Mouse (Mus musculus): ENCODE data around the gene Slx4. TPM values are rescaled to one million over a fixed set of nuclear protein-coding genes. Genes with fewer than 3 reads are reported as not detected.
"Not testable (repeated sequence)": the region's sequence is repeated elsewhere in the genome, so short reads cannot be mapped to it uniquely, and the experiment has no call there.

The Slx4 gene
- total and polyA plus RNA-seq, 3 experiments = 22.0 to 51.8 (median 36.8) TPM

- no peak overlapping the region for H3K4me3 ChIP-seq (ENCODE audit: low read depth, low read length)
- no peaks in the 10 kb centered on the region for H3K9me3 ChIP-seq (replicated peaks)
- ATAC-seq (ENCODE audit: extremely low read depth, insufficient number of reproducible peaks, low FRiP score, poor library complexity, severe bottlenecking) = no peak
Measured at GRCm38 (mm10) chr16:4021241-4021640, 17.7 kb upstream of the Slx4 start.

GRCm38 (mm10) chr16:4017466-4017865 lies 13.9 kb upstream of the Slx4 start:
- H3K4me3 ChIP-seq (ENCODE audit: low read depth, low read length); H3K4me1 ChIP-seq (ENCODE audit: insufficient read depth, low read depth, low read length); H3K9me3 ChIP-seq (replicated peaks); H3K36me3 ChIP-seq (replicated peaks); DNase-seq (ENCODE audit: low spot score); ATAC-seq (ENCODE audit: extremely low read depth, insufficient number of reproducible peaks, low FRiP score, poor library complexity, severe bottlenecking): not testable (repeated sequence)
- H3K27me3 ChIP-seq (ENCODE audit: insufficient read depth, low read length) = peaks cover 14% of the 10 kb centered on the region

More at GRCm38 (mm10) chr16:4021241-4021640, 17.7 kb upstream of the Slx4 start:
- Histone ChIP-seq H3K4me1 (ENCODE audit: insufficient read depth, low read depth, low read length) (no peaks in the 10 kb centered on the region), H3K27me3 (ENCODE audit: insufficient read depth, low read length) (peaks cover 14% of the 10 kb centered on the region), H3K36me3 (replicated peaks) (no peaks in the 10 kb centered on the region)
- no peak for TF ChIP-seq TAL1 (conservative IDR thresholded peaks at IDR 0.05; ENCODE audit: low read depth, low read length)
- TF ChIP-seq GATA2 (IDR thresholded peaks at IDR 0.05; ENCODE audit: borderline replicate concordance, low read depth, low read length) = no peak
- DNase-seq (ENCODE audit: low spot score) = no peak

- DNase-seq (ENCODE audit: low spot score); H3K9me3 ChIP-seq (replicated peaks); H3K4me3 ChIP-seq (ENCODE audit: low read depth, low read length); H3K36me3 ChIP-seq (replicated peaks); ATAC-seq (ENCODE audit: extremely low read depth, insufficient number of reproducible peaks, low FRiP score, poor library complexity, severe bottlenecking); H3K4me1 ChIP-seq (ENCODE audit: insufficient read depth, low read depth, low read length): not testable (repeated sequence)
- H3K27me3 ChIP-seq (ENCODE audit: insufficient read depth, low read length) = peaks cover 14% of the 10 kb centered on the region
Measured at GRCm38 (mm10) chr16:4016786-4017185, 13.2 kb upstream of the Slx4 start.

- Histone ChIP-seq H3K27me3 (ENCODE audit: insufficient read depth, low read length) (peaks cover 7% of the 10 kb centered on the region; the same call in 1 of the 2 replicates), H3K9me3 (replicated peaks) (0 out of 2 replicates have a peak, but pooled peaks cover 7% of the 10 kb centered on the region), H3K36me3 (replicated peaks) (no peaks in the 10 kb centered on the region), H3K4me1 (ENCODE audit: insufficient read depth, low read depth, low read length) (peaks cover 8% of the 10 kb centered on the region), H3K4me3 (ENCODE audit: low read depth, low read length) (no peak overlapping the region)
- no peak for DNase-seq (ENCODE audit: low spot score)
- TF ChIP-seq TAL1 (conservative IDR thresholded peaks at IDR 0.05; ENCODE audit: low read depth, low read length) (no peak), GATA2 (IDR thresholded peaks at IDR 0.05; ENCODE audit: borderline replicate concordance, low read depth, low read length) (no peak), POLR2AphosphoS5 (IDR thresholded peaks at IDR 0.05; ENCODE audit: insufficient replicate concordance, low read depth, low read length) (no peak), GATA1 (IDR thresholded peaks at IDR 0.05; ENCODE audit: borderline replicate concordance, low read length) (no peak), CTCF (IDR thresholded peaks at IDR 0.05; ENCODE audit: low read depth, low read length) (no peak)
- ATAC-seq (ENCODE audit: extremely low read depth, insufficient number of reproducible peaks, low FRiP score, poor library complexity, severe bottlenecking) = no peak
Measured at GRCm38 (mm10) chr16:4014040-4014668, 10.6 kb upstream of the Slx4 start.

GRCm38 (mm10) chr16:4012882-4013570 lies 9.5 kb upstream of the Slx4 start:
- H3K4me1 ChIP-seq (ENCODE audit: insufficient read depth, low read depth, low read length) = peaks cover 8% of the 10 kb centered on the region
- 0 out of 2 replicates have a peak, but pooled peaks cover 9% of the 10 kb centered on the region for H3K9me3 ChIP-seq (replicated peaks)
- H3K4me3 ChIP-seq (ENCODE audit: low read depth, low read length) = no peak overlapping the region
- ATAC-seq (ENCODE audit: extremely low read depth, insufficient number of reproducible peaks, low FRiP score, poor library complexity, severe bottlenecking) (no peak), DNase-seq (ENCODE audit: low spot score) (no peak)
- H3K36me3 ChIP-seq (replicated peaks) = no peaks in the 10 kb centered on the region
- H3K27me3 ChIP-seq (ENCODE audit: insufficient read depth, low read length) = peaks cover 2% of the 10 kb centered on the region; the same call in 1 of the 2 replicates
- no peak for TF ChIP-seq GATA1 (IDR thresholded peaks at IDR 0.05; ENCODE audit: borderline replicate concordance, low read length)
- no peak for TF ChIP-seq TAL1 (conservative IDR thresholded peaks at IDR 0.05; ENCODE audit: low read depth, low read length)
- TF ChIP-seq CTCF (IDR thresholded peaks at IDR 0.05; ENCODE audit: low read depth, low read length) = no peak
- no peak for TF ChIP-seq GATA2 (IDR thresholded peaks at IDR 0.05; ENCODE audit: borderline replicate concordance, low read depth, low read length)
- TF ChIP-seq POLR2AphosphoS5 (IDR thresholded peaks at IDR 0.05; ENCODE audit: insufficient replicate concordance, low read depth, low read length) = no peak

GRCm38 (mm10) chr16:3988410-3988809 lies 15.2 kb downstream of the Slx4 start:
- TF ChIP-seq POLR2AphosphoS5 (IDR thresholded peaks at IDR 0.05; ENCODE audit: insufficient replicate concordance, low read depth, low read length) (no peak), CTCF (IDR thresholded peaks at IDR 0.05; ENCODE audit: low read depth, low read length) (no peak), GATA1 (IDR thresholded peaks at IDR 0.05; ENCODE audit: borderline replicate concordance, low read length) (no peak), TAL1 (conservative IDR thresholded peaks at IDR 0.05; ENCODE audit: low read depth, low read length) (no peak), GATA2 (IDR thresholded peaks at IDR 0.05; ENCODE audit: borderline replicate concordance, low read depth, low read length) (no peak)
- Histone ChIP-seq H3K4me1 (ENCODE audit: insufficient read depth, low read depth, low read length) (no peaks in the 10 kb centered on the region), H3K36me3 (replicated peaks) (peaks cover 95% of the 10 kb centered on the region), H3K27me3 (ENCODE audit: insufficient read depth, low read length) (no peaks in the 10 kb centered on the region), H3K9me3 (replicated peaks) (no peaks in the 10 kb centered on the region), H3K4me3 (ENCODE audit: low read depth, low read length) (no peak overlapping the region)
- no peak for ATAC-seq (ENCODE audit: extremely low read depth, insufficient number of reproducible peaks, low FRiP score, poor library complexity, severe bottlenecking)
- no peak for DNase-seq (ENCODE audit: low spot score)

All from G1E (cell line).